Mouse (Mus musculus) CD4-positive, CD25-positive, alpha-beta regulatory T cell, adult 2 months (primary cell): ENCODE data around the gene Parp14.
"Not testable (repeated sequence)": the region's sequence is repeated elsewhere in the genome, so short reads cannot be mapped to it uniquely, and the experiment has no call there.

Experiments
- DNase-seq: peaks from one replicate; pipeline ENCODE4 v3.0.0-alpha.2; 2012; ENCODE audit warnings: low read depth, low spot score

The Parp14 gene

DNA sequence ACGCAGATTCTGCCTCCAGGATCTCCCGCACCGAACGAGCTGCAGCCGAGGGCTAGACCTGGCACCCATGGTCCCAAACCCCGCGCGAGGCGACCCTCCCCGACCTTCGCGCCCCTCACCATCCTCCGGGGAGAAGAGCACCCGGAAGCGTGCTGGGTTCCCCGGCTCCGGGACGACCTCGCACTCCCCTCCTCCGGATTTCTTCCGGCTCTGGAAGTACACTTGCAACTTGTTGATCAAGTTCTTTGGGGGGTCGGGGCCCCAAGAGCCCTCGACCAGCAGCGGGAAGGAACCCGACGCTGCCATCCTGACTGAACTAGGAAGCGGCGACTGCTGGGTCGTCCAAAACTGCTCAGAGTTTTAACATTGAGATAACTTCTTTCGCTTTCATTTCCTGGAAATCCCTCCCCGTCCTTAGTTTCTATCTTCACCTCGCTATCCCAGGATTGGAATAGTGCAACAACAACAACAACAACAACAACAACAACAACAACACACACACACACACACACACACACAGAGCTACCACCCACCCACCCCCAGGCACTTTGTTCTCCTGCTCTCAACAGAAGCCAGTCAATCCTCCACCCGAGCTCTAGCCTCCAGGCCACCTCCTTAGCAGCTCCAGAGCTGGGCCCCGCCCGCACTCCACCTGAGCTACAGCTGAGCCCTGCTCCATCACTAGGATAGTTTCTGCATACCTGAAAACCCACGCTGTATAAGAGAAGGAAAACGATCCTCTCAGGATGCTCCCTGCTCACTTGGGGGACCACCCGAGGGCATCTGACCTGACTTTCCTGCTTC, at the start of gene Parp14:
Parp14 (minus strand) TSS at position 497 of the 804 bp plus-strand sequence.
- peak; percentile 70 for DNase-seq

DNA sequence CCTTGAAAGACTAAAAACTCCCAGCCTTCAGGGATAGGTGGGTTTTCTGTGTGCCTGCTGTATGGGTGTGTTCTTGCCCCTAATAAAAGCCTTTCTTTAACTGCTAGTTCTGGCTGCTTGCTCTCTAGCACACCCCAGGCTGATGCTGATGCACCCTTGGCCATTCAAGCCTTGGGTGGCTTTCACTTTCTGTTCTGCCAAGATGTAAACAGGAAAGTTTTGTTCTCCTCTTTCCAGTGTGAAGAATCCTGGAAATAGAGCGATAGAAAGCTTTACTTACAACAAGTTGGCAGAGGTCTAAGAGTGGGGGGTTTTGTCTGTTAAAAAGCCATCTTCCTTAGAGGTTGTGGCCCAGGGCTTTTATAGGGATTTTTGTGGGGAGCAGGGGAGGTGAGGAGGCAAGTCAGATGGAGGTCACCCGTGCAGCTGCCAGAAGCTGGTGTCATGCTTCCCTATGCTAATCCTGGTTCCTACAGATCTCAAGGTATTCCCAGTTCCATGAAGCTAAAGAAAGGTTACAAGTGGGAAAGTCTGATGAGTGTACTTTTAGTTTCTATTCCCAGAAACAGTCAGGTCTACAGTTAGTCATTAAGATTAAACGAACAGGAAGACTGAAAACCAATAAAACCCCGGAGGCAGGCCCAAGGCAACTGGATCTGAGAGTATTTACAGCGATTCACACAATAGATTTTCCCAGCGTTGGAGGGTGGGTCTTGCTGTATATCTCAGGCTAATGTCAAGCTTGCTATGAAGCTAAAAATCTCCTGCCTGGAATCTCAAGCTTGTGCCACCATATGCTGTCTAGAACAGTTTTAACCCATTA, 47.6 kb upstream of the Parp14 start:
- peak; percentile 74 for DNase-seq

GRCm38 (mm10) chr16:35914301-35914700, 43.0 kb upstream of the Parp14 start:
- DNase-seq: no peak

GRCm38 (mm10) chr16:35913526-35913925, 42.2 kb upstream of the Parp14 start:
- peak; percentile 71 for DNase-seq

- no peak for DNase-seq
These were observed 40.1 kb upstream of the Parp14 start for GRCm38 (mm10) chr16:35911449-35911848.

- no peak for DNase-seq
These were observed 36.3 kb upstream of the Parp14 start for GRCm38 (mm10) chr16:35907432-35908201.

- DNase-seq: no peak
These were observed 35.5 kb upstream of the Parp14 start for GRCm38 (mm10) chr16:35906887-35907286.

DNA sequence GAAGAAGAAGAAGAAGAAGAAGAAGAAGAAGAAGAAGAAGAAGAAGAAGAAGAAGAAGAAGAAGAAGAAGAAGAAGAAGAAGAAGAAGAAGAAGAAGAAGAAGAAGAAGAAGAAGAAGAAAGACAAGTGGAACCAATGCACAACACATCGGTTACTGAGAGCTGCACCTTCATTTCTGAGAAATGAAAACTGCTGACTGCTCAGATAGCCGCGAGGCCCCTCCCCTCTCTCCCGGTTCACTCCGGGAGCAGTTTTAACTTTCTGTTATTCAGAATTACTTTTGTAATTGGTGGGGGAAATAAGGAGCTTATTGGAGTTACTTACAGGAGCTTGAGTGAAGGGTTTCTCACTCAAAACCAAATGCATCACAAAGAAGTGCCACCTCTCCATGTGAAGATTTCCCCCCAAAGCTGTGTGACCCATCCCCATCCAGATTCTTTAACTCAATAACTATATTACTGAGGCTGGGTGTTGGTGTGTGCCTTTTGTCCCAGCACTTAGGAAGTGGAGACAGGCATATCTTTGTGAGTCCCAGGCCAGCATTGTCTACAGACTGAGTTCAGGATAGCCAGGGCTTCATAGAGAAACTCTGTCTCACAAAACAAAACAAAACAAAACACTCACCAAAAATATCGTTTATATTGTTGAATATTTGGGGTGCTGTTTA, 34.6 kb upstream of the Parp14 start:
- DNase-seq: peak; percentile 33

- peak; percentile 51 for DNase-seq
These were observed 34.0 kb upstream of the Parp14 start for GRCm38 (mm10) chr16:35905355-35905754.

DNA sequence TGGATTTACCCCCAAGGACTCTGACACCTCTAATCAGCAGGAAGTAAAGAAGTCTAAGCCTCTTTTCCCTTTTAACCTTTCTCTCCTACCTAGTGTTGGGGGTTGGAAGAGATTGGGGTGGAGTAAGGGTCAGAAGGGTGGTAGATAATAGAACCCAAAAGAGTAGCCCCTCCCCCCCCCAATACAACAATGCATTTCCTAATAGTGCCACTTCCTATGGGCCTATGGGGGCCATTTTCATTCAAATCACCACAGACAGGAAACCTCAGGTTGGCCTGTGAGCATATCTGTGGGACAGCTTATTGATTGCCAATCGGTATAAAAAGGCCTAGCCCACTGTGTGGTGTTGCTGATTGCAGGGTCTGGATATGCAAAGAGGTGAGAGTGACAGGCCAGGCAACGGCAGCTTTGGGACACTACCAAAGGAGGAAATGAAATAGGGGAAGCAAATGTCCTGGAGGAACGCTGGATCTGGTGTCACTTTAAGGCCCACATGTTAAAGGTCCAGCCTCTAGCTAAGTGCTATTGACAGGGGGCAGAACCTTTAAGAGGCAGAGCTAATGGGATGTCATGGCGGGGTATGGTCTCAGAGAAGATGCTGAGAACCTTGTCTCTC, 32.9 kb upstream of the Parp14 start:
- no peak for DNase-seq

DNA sequence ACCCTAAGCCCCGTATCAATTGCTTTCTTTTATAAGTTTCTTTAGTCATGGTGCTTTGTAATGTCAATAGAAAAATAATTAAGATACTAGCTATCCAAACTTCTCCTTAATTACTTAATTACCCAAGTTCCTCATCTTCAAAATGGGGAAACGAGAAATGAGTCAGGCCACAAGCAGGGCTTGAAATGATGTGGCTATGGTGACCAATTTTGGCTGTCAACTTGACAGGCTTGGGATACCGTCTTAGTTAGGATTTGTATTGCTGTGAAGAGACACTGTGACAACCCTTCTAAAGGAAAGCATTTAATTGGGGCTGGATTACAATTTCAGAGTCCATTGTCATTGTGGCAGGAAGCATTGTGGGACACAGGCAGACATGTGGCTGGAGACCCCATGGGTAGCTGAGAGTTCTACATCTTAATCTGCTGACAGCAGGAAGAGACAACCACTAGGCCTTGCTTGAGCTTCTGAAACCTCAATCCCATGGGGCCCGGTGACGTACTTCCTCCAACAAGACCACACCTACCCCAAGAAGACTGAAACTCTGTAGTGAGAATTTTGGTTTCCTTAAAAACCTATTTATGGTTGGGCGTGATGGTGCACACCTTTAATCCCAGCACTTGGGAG, 31.8 kb upstream of the Parp14 start:
- DNase-seq: no peak

DNA sequence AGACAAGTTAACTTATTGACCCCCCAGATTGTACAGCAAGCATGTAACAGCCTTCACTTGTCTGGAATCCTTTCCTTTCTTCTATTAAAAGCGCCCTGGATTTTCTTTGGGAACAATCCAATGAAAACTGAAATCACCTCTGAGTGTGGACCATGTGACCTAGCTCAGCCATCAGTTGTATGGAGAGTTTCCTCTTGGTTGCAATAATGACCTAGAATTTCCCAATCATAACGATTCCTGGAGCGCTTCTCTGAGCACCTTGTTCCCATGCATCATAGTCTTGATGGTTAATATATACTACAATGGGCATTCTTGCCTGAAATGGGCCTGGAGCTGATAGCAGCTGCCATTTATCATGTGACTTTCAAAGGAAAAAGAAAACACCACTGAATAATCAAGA, 29.2 kb upstream of the Parp14 start:
- DNase-seq: no peak

- DNase-seq: no peak
These were observed 23.7 kb upstream of the Parp14 start for GRCm38 (mm10) chr16:35894997-35895396.

- DNase-seq: not testable (repeated sequence)
These were observed 20.3 kb upstream of the Parp14 start for GRCm38 (mm10) chr16:35891603-35892002.

DNA sequence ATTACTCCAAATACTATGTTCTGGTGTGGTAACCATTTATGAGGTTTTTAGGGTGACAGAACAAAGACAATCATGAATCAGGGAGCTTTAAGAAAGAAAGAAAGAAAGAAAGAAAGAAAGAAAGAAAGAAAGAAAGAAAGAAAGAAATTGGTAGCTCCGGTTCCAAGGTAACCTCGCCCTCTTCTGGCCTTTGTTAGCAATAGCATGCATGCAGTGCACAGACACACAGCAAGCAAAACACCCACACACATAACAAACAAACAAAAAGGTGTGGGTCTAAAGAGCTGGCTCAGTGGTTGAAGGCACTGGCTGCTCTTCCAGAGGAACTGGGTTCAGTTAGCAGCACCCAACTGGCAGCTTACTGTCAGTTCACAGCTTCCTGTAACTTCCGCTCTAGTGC, 19.3 kb upstream of the Parp14 start:
- DNase-seq: peak; percentile 44

DNA sequence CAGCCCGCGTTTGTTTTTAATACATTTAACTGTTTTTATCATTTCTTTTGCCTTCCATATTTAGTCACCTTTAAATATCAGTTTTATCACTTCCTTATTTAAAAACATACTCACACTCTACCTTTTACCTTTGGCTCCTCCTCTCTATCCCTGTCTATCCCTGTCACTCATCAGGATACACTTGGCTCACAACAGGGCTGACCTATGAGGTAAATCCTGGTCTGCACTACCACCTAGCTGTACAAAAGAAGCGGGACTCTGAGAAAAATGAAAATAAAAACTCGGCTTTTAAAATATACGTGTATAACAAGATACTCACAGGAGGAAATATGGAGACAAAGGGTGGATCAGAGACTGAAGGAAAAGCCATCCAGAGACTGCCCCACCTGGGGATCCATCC, 17.6 kb upstream of the Parp14 start:
- DNase-seq: no peak

- no peak for DNase-seq
These were observed 16.8 kb upstream of the Parp14 start for GRCm38 (mm10) chr16:35888174-35888573.

- peak; percentile 88 for DNase-seq
These were observed 3.1 kb upstream of the Parp14 start for GRCm38 (mm10) chr16:35874416-35874815.

- peak; percentile 26 for DNase-seq
These were observed 1.2 kb upstream of the Parp14 start for GRCm38 (mm10) chr16:35872410-35873006.

GRCm38 (mm10) chr16:35871898-35872297, 554 bp upstream of the Parp14 start:
- DNase-seq: peak; percentile 37
